In genomic region chr17:74305616-74306015, GRCm38 (mm10) we compare ENCODE assay signal across 15 mouse cellular contexts.
"Had no signal": no experiment of that assay in that cellular context is flagged by ENCODE, and none has a peak within 500 bp of the region (broad histone marks: within the 10 kb centered on the region; RNA-seq: fewer than 3 reads in every experiment).

No protein-coding gene starts in this region.

- H3K4me3 ChIP-seq: neural tube, embryonic 15.5 days; stomach, embryonic 15.5 days had no signal

- H3K27me3 ChIP-seq: neural tube, embryonic 15.5 days; stomach, embryonic 15.5 days had no signal

- H3K4me1 ChIP-seq: neural tube, embryonic 15.5 days; stomach, embryonic 15.5 days had no signal

- DNase-seq: retina, postnatal 1 day; right cerebral cortex, adult 18-20 months; right cerebral cortex, postnatal 14 days; right cerebral cortex, postnatal 25 days; right cerebral cortex, postnatal 4 days; spleen, adult 18-20 months; thymus, adult 18-20 months; thymus, adult 2 months; thymus, postnatal 14 days; thymus, postnatal 25 days; thymus, postnatal 36 days; thymus, postnatal 4 days had no signal

- H3K27ac ChIP-seq: neural tube, embryonic 15.5 days; stomach, embryonic 15.5 days; stomach, postnatal 0 days had no signal

- H3K9me3 ChIP-seq: neural tube, embryonic 15.5 days; stomach, embryonic 15.5 days had no signal

- H3K9ac ChIP-seq: neural tube, embryonic 15.5 days; stomach, embryonic 15.5 days had no signal

- H3K4me2 ChIP-seq: neural tube, embryonic 15.5 days; stomach, embryonic 15.5 days had no signal
